In genomic region chr7:90231431-90231830, GRCm38 (mm10) we compare ENCODE assay signal across 20 mouse cellular contexts. TPM values are rescaled to one million over a fixed set of nuclear protein-coding genes. Genes with fewer than 3 reads are reported as not detected.
DNase-seq lines count a peak whose midpoint lies in the region.
"Had no signal": no experiment of that assay in that cellular context is flagged by ENCODE, and none has a peak within 500 bp of the region (broad histone marks: within the 10 kb centered on the region; RNA-seq: fewer than 3 reads in every experiment).

No protein-coding gene starts in this region.

- intact Hi-C loops in left cerebral cortex, postnatal 25 days (cut with DNase I), result no loop called here

- peak; percentile 45 to 47 for DNase-seq in left cerebral cortex, adult 18-20 months (ENCODE audit: low spot score in 2 of 2)
- no peak for DNase-seq in left cerebral cortex, adult 11 months (ENCODE audit: low spot score)
- peak; percentile 16 to 56 for DNase-seq in left cerebral cortex, postnatal 25 days (ENCODE audit: low spot score in 2 of 2)
- DNase-seq in lung, postnatal 10 days, result peak; percentile 22
- peak; percentile 27 for DNase-seq in telencephalon, adult 2 months (ENCODE audit: low read depth, low spot score)
- DNase-seq in embryo, embryonic 11 days, result no peak
- DNase-seq in urinary bladder, adult 2 months (ENCODE audit: low spot score), result no peak
- DNase-seq: adrenal gland, adult 8-10 months; cerebellum, adult 18-20 months; kidney, postnatal 25 days had no signal

RNA-seq across cellular contexts. Expression of gene Ccdc83, which starts 34.1 kb away (rescaled TPM):
- not detected for total RNA-seq in left cerebral cortex, adult 18-20 months (2021)
- not detected for total RNA-seq in left cerebral cortex, postnatal 25 days (2021)
- 0.04 and 0.12 TPM in 2 replicates for polyA plus RNA-seq in urinary bladder, adult 2 months (2012; rRNA removed)
- total RNA-seq: adrenal gland, adult 8-10 months; common myeloid progenitor, adult 5-6 weeks; layer of hippocampus, postnatal 10 days; neutrophil, adult 5-6 weeks had no signal
- polyA plus RNA-seq: CD4-positive, CD25-positive, alpha-beta regulatory T cell, adult 4 months; forebrain, embryonic 16.5 days; heart, embryonic 16.5 days; hindbrain, embryonic 12.5 days; intestine, embryonic 16.5 days; limb, embryonic 14.5 days; liver, embryonic 16.5 days had no signal

Comparison
In these comparisons a context has a peak if more than half of its experiments do, and no peak if none do; other contexts are left out.
1. DNase-seq: peak in left cerebral cortex, adult 18-20 months (2 of 2), left cerebral cortex, postnatal 25 days (2 of 2), lung, postnatal 10 days (single experiment) and telencephalon, adult 2 months (single experiment); none in left cerebral cortex, adult 11 months (single experiment), embryo, embryonic 11 days (single experiment) and urinary bladder, adult 2 months (single experiment).